Mouse (Mus musculus) cortical plate, adult 2 months (tissue): ENCODE data around the gene Cpeb3.

Source experiments
- CTCF ChIP-seq: fragments of 200-500 bp; IDR thresholded peaks from 2 replicates; pipeline ENCODE4 v1.5.1; 2011; ENCODE audit warnings: mild to moderate bottlenecking, control low read depth, low read length; ENCODE audit not compliant: insufficient read depth; ENCODE audit errors: extremely low read depth
- POLR2A ChIP-seq: fragments of 200-500 bp; IDR thresholded peaks from 2 replicates; pipeline ENCODE4 v1.6.1; 2011; ENCODE audit warnings: mild to moderate bottlenecking, low read length, control low read depth; ENCODE audit not compliant: insufficient read depth; ENCODE audit errors: extremely low read depth

GRCm38 (mm10) chr19:37055976-37056556 is 152.3 kb downstream of the Cpeb3 start:
- TF ChIP-seq CTCF: no peak
- TF ChIP-seq POLR2A: no peak
